Mouse (Mus musculus) MEL (cell line): ENCODE measurements at regions not wholly inside any gene's neighbourhood (a gene's known extent, or its start where the extent isn't known, plus 50 kb on each side); places are given as distances from the start of the nearest gene placed in this dataset.

Source experiments
- DNase-seq: peaks from one replicate; pipeline ENCODE4 v3.0.0; 2011; ENCODE audit warnings: low read depth, low spot score
- H3K27ac ChIP-seq: 2 replicates; pipeline ENCODE4 v1.5.1; 2012; ENCODE audit warnings: low read depth, mild to moderate bottlenecking, control low read depth, low read length, moderate library complexity; ENCODE audit not compliant: control insufficient read depth
- H3K27me3 ChIP-seq, 2 experiments: fragments of 150-350 bp in 1 of 2; sonication (generic) in 1 of 2; 2 replicates each; pipeline ENCODE4 v1.6.1; 2012; ENCODE audit warnings: low read length in 2 of 2, mild to moderate bottlenecking in 2 of 2, improper control_type of control experiment in 1 of 2, moderate library complexity in 1 of 2; ENCODE audit not compliant: insufficient read depth in 2 of 2, control insufficient read depth in 1 of 2
- H3K36me3 ChIP-seq, 2 experiments: 2 replicates each; pipeline ENCODE4 v1.6.1; 2012 to 2014; ENCODE audit warnings: low read length in 2 of 2, improper control_type of control experiment in 1 of 2, inconsistent platforms in 1 of 2, mild to moderate bottlenecking in 1 of 2; ENCODE audit not compliant: insufficient read depth in 2 of 2, control insufficient read depth in 1 of 2
- H3K4me1 ChIP-seq, 2 experiments: fragments of 150-350 bp in 1 of 2; sonication (generic) in 1 of 2; 2 replicates each; pipeline ENCODE4 v1.6.1; 2012; ENCODE audit warnings: low read length in 2 of 2, improper control_type of control experiment in 1 of 2, mild to moderate bottlenecking in 1 of 2; ENCODE audit not compliant: insufficient read depth in 2 of 2, control insufficient read depth in 1 of 2
- H3K4me3 ChIP-seq, 2 experiments: fragments of 150-350 bp in 1 of 2; sonication (generic) in 1 of 2; 2 replicates each; pipeline ENCODE4 v1.5.1; 2012; ENCODE audit warnings: low read depth in 2 of 2, low read length in 2 of 2, mild to moderate bottlenecking in 2 of 2, moderate library complexity in 2 of 2, control low read depth in 1 of 2, improper control_type of control experiment in 1 of 2; ENCODE audit not compliant: control insufficient read depth in 1 of 2, insufficient read depth in 1 of 2
- H3K79me2 ChIP-seq: 2 replicates; pipeline ENCODE4 v1.6.1; 2012; ENCODE audit warnings: mild to moderate bottlenecking, low read length, moderate library complexity; ENCODE audit not compliant: control insufficient read depth, poor library complexity, insufficient read depth
- H3K9ac ChIP-seq: 2 replicates; pipeline ENCODE4 v1.6.1; 2012; ENCODE audit warnings: low read depth, mild to moderate bottlenecking, control low read depth, low read length, moderate library complexity; ENCODE audit not compliant: control insufficient read depth, poor library complexity, severe bottlenecking
- H3K9me3 ChIP-seq: fragments of 150-350 bp; sonication (generic); replicated peaks from 2 replicates; pipeline ENCODE4 v1.6.1; 2012; ENCODE audit warnings: mild to moderate bottlenecking, low read length, improper control_type of control experiment, moderate library complexity; ENCODE audit not compliant: insufficient read depth
- CHD1 ChIP-seq: IDR thresholded peaks from 2 replicates; pipeline ENCODE4 v1.6.1; 2012; ENCODE audit warnings: low read depth, mild to moderate bottlenecking, inconsistent platforms, low read length, improper control_type of control experiment
- CHD2 ChIP-seq: IDR thresholded peaks from 2 replicates; pipeline ENCODE4 v1.6.1; 2011; ENCODE audit warnings: low read length, improper control_type of control experiment
- CTCF ChIP-seq, 3 experiments: IDR thresholded peaks in 2 of 3; conservative IDR thresholded peaks in 1 of 3; 2 replicates each; pipeline ENCODE4 v1.5.1; 2011 to 2012; ENCODE audit warnings: low read length in 3 of 3, low read depth in 2 of 3, mild to moderate bottlenecking in 2 of 3, improper control_type of control experiment in 1 of 3, inconsistent platforms in 1 of 3, mixed read lengths in 1 of 3, moderate library complexity in 1 of 3; ENCODE audit not compliant: control insufficient read depth in 1 of 3, insufficient read depth in 1 of 3, poor library complexity in 1 of 3, severe bottlenecking in 1 of 3
- E2F4 ChIP-seq: IDR thresholded peaks from 2 replicates; pipeline ENCODE4 v1.6.1; 2011; ENCODE audit warnings: low read depth, low read length, improper control_type of control experiment, borderline replicate concordance
- ELF1 ChIP-seq: IDR thresholded peaks from 2 replicates; pipeline ENCODE4 v1.6.1; 2014; ENCODE audit warnings: low read depth, mild to moderate bottlenecking, inconsistent platforms, low read length, improper control_type of control experiment, moderate library complexity
- GABPA ChIP-seq: IDR thresholded peaks from 2 replicates; pipeline ENCODE4 v1.6.1; 2012; ENCODE audit warnings: low read depth, mild to moderate bottlenecking, inconsistent platforms, low read length, improper control_type of control experiment, moderate library complexity
- GATA1 ChIP-seq: IDR thresholded peaks from 2 replicates; pipeline ENCODE4 v1.6.1; 2011; ENCODE audit warnings: low read depth, low read length, improper control_type of control experiment
- HCFC1 ChIP-seq: IDR thresholded peaks from 2 replicates; pipeline ENCODE4 v1.6.1; 2012; ENCODE audit warnings: low read depth, mild to moderate bottlenecking, inconsistent platforms, low read length, improper control_type of control experiment, moderate library complexity
- JUND ChIP-seq: IDR thresholded peaks from 2 replicates; pipeline ENCODE4 v1.6.1; 2011; ENCODE audit warnings: low read depth, mild to moderate bottlenecking, improper control_type of control experiment, low read length
- MAX ChIP-seq: IDR thresholded peaks from 2 replicates; pipeline ENCODE4 v1.6.1; 2011; ENCODE audit warnings: low read length, improper control_type of control experiment
- MAZ ChIP-seq: IDR thresholded peaks from 2 replicates; pipeline ENCODE4 v1.6.1; 2012; ENCODE audit warnings: low read depth, mild to moderate bottlenecking, inconsistent platforms, low read length, improper control_type of control experiment
- MEF2A ChIP-seq: IDR thresholded peaks from 2 replicates; pipeline ENCODE4 v1.6.1; 2014; ENCODE audit warnings: low read depth, mild to moderate bottlenecking, inconsistent platforms, low read length, improper control_type of control experiment; ENCODE audit not compliant: poor library complexity, insufficient replicate concordance, severe bottlenecking; ENCODE audit errors: extremely low read depth
- MXI1 ChIP-seq: IDR thresholded peaks from 2 replicates; pipeline ENCODE4 v1.6.1; 2011; ENCODE audit warnings: mild to moderate bottlenecking, low read depth, low read length, improper control_type of control experiment
- MYC ChIP-seq: IDR thresholded peaks from 2 replicates; pipeline ENCODE4 v1.6.1; 2011; ENCODE audit warnings: low read depth, mild to moderate bottlenecking, low read length, improper control_type of control experiment, moderate library complexity
- NRF1 ChIP-seq: IDR thresholded peaks from 2 replicates; pipeline ENCODE4 v1.6.1; 2014; ENCODE audit warnings: low read depth, mild to moderate bottlenecking, inconsistent platforms, low read length, improper control_type of control experiment, moderate library complexity; ENCODE audit not compliant: poor library complexity, insufficient read depth, severe bottlenecking
- POLR2AphosphoS2 ChIP-seq: IDR thresholded peaks from 2 replicates; pipeline ENCODE4 v1.6.1; 2011; ENCODE audit warnings: low read length, improper control_type of control experiment
- POLR2AphosphoS5 ChIP-seq: IDR thresholded peaks from 2 replicates; pipeline ENCODE4 v1.6.1; 2012; ENCODE audit warnings: low read depth, borderline replicate concordance, mild to moderate bottlenecking, inconsistent platforms, low read length, moderate library complexity, mixed read lengths
- RAD21 ChIP-seq: IDR thresholded peaks from 2 replicates; pipeline ENCODE4 v1.6.1; 2011; ENCODE audit warnings: mild to moderate bottlenecking, low read depth, low read length, improper control_type of control experiment
- RCOR1 ChIP-seq: IDR thresholded peaks from 2 replicates; pipeline ENCODE4 v1.6.1; 2012; ENCODE audit warnings: low read depth, mild to moderate bottlenecking, inconsistent platforms, low read length, improper control_type of control experiment
- SMC3 ChIP-seq: IDR thresholded peaks from 2 replicates; pipeline ENCODE4 v1.6.1; 2011; ENCODE audit warnings: low read depth, low read length, improper control_type of control experiment
- TAL1 ChIP-seq: IDR thresholded peaks from 2 replicates; pipeline ENCODE4 v1.6.1; 2012; ENCODE audit warnings: mild to moderate bottlenecking, inconsistent platforms, low read length, moderate library complexity, mixed read lengths
- TCF12 ChIP-seq: IDR thresholded peaks from 2 replicates; pipeline ENCODE4 v1.6.1; 2014; ENCODE audit warnings: low read depth, mild to moderate bottlenecking, inconsistent platforms, low read length, improper control_type of control experiment, moderate library complexity
- ZKSCAN1 ChIP-seq: IDR thresholded peaks from 2 replicates; pipeline ENCODE4 v1.6.1; 2012; ENCODE audit warnings: low read depth, mild to moderate bottlenecking, inconsistent platforms, low read length, improper control_type of control experiment, moderate library complexity
- ZNF384 ChIP-seq: IDR thresholded peaks from 2 replicates; pipeline ENCODE4 v1.6.1; 2012; ENCODE audit warnings: low read depth, mild to moderate bottlenecking, inconsistent platforms, low read length, improper control_type of control experiment

GRCm38 (mm10) chr3:34143652-34144051 lies 62.5 kb upstream of the Dnajc19 start:
- H3K9me3 ChIP-seq = no peaks in the 10 kb centered on the region
- H3K4me1 ChIP-seq = no peaks in the 10 kb centered on the region
- no peak overlapping the region for H3K9ac ChIP-seq
- H3K27me3 ChIP-seq = peaks cover 4 to 6% of the 10 kb centered on the region in 2 experiments; a peak in 3 of 4 replicates
- H3K4me3 ChIP-seq = no peak overlapping the region
- DNase-seq = no peak
- H3K36me3 ChIP-seq = no peaks in the 10 kb centered on the region
- H3K27ac ChIP-seq = no peak overlapping the region
- H3K79me2 ChIP-seq = no peaks in the 10 kb centered on the region
- TF ChIP-seq CHD1 = no peak
- no peak for TF ChIP-seq E2F4

- H3K4me1 ChIP-seq = no peaks in the 10 kb centered on the region
- no peaks in the 10 kb centered on the region for H3K36me3 ChIP-seq
- no peak overlapping the region for H3K27ac ChIP-seq
- no peak for DNase-seq
- H3K9ac ChIP-seq = no peak overlapping the region
- H3K9me3 ChIP-seq = no peaks in the 10 kb centered on the region
- H3K4me3 ChIP-seq = no peak overlapping the region
- no peaks in the 10 kb centered on the region for H3K79me2 ChIP-seq
- peaks cover 4% of the 10 kb centered on the region in 2 experiments for H3K27me3 ChIP-seq
- no peak for TF ChIP-seq MXI1
- TF ChIP-seq GATA1 = no peak
- no peak for TF ChIP-seq RAD21
- no peak for TF ChIP-seq TAL1
- no peak for TF ChIP-seq MAX
- TF ChIP-seq ZKSCAN1 = no peak
- TF ChIP-seq JUND = no peak
- no peak for TF ChIP-seq POLR2AphosphoS5
- TF ChIP-seq ELF1 = no peak
- TF ChIP-seq HCFC1 = no peak
- no peak for TF ChIP-seq MYC
- no peak for TF ChIP-seq MEF2A
- TF ChIP-seq RCOR1 = no peak
Measured at GRCm38 (mm10) chr3:34139227-34139626, 58.1 kb upstream of the Dnajc19 start.

- H3K36me3 ChIP-seq = no peaks in the 10 kb centered on the region
- no peaks in the 10 kb centered on the region for H3K4me1 ChIP-seq
- no peak overlapping the region for H3K9ac ChIP-seq
- no peak overlapping the region for H3K27ac ChIP-seq
- no peak overlapping the region for H3K4me3 ChIP-seq
- TF ChIP-seq CHD2 (no peak), ZKSCAN1 (no peak), TCF12 (no peak), RAD21 (no peak), CTCF (IDR thresholded peaks at IDR 0.05 in 2 of 3, conservative IDR thresholded peaks at IDR 0.05 in 1 of 3; ENCODE audit: control insufficient read depth in 1 of 3, insufficient read depth in 1 of 3, low read depth in 2 of 3, low read length in 3 of 3, poor library complexity in 1 of 3, severe bottlenecking in 1 of 3) (no peak), NRF1 (no peak), POLR2AphosphoS2 (no peak), MAZ (no peak), RCOR1 (no peak), ZNF384 (no peak), GABPA (no peak), SMC3 (no peak), MXI1 (no peak), MEF2A (no peak), MAX (no peak)
- DNase-seq = no peak
- H3K27me3 ChIP-seq = peaks cover 2 to 4% of the 10 kb centered on the region in 2 experiments
- no peaks in the 10 kb centered on the region for H3K9me3 ChIP-seq
- no peaks in the 10 kb centered on the region for H3K79me2 ChIP-seq
Measured at GRCm38 (mm10) chr3:34137984-34138383, 56.9 kb upstream of the Dnajc19 start.
